Mouse (Mus musculus): ENCODE measurements at regions not wholly inside any gene's neighbourhood (a gene's known extent, or its start where the extent isn't known, plus 50 kb on each side); places are given as distances from the start of the nearest gene placed in this dataset.

GRCm38 (mm10) chr15:67551911-67552310 is 1051.2 kb upstream of the Lrrc6 start:
- no peak for TF ChIP-seq CTCF (IDR thresholded peaks at IDR 0.05; ENCODE audit: borderline replicate concordance, insufficient read depth, low read depth, low read length)
- no peak for TF ChIP-seq POLR2A (IDR thresholded peaks at IDR 0.05; ENCODE audit: borderline replicate concordance, insufficient read depth, low read length)
